7 mouse cellular contexts compared by ENCODE assay signal in genomic region chr4:55530236-55530635, GRCm38 (mm10). TPM values are rescaled to one million over a fixed set of nuclear protein-coding genes. Genes with fewer than 3 reads are reported as not detected.
DNase-seq lines count a peak whose midpoint lies in the region; ATAC-seq and TF ChIP-seq lines count a peak whose summit lies in the region.

No protein-coding gene starts in this region.

- no peaks in the 10 kb centered on the region for H3K36me3 ChIP-seq in heart, embryonic 12.5 days
- H3K36me3 ChIP-seq in kidney, embryonic 15.5 days, result no peaks in the 10 kb centered on the region
- H3K36me3 ChIP-seq in liver, adult 2 months (ENCODE audit: control insufficient read depth, insufficient read depth, low read length), result no peaks in the 10 kb centered on the region

- peak overlapping the region; percentile 80 for H3K4me2 ChIP-seq in heart, embryonic 12.5 days
- peak overlapping the region; percentile 94 for H3K4me2 ChIP-seq in kidney, embryonic 15.5 days

- no peaks in the 10 kb centered on the region for H3K79me2 ChIP-seq in liver, adult 2 months (ENCODE audit: control insufficient read depth, insufficient read depth, low read length)

- peak; percentile 17; the same call in 1 of the 2 replicates for ATAC-seq in heart, embryonic 12.5 days (ENCODE audit: insufficient number of reproducible peaks, low FRiP score)
- ATAC-seq in kidney, embryonic 15.5 days (replicated peaks; ENCODE audit: low FRiP score), result peak; percentile 52
- ATAC-seq in monocyte, adult 5-6 weeks (replicated peaks; ENCODE audit: insufficient number of reproducible peaks, low FRiP score, low TSS enrichment, poor library complexity, severe bottlenecking), result peak; percentile 55; the same call in 1 of the 2 replicates

- H3K4me3 ChIP-seq in bone marrow, adult 2 months (replicated peaks; ENCODE audit: control insufficient read depth, low read depth, low read length), result peak overlapping the region; percentile 49
- peak overlapping the region; percentile 90 for H3K4me3 ChIP-seq in embryonic fibroblast, embryonic 13.5 days (ENCODE audit: insufficient read depth, low read length)
- H3K4me3 ChIP-seq in heart, embryonic 12.5 days, result peak overlapping the region; percentile 84
- H3K4me3 ChIP-seq in kidney, embryonic 15.5 days (replicated peaks), result peak overlapping the region; percentile 66
- peak overlapping the region; percentile 53; the same call in 1 of the 2 replicates for H3K4me3 ChIP-seq in liver, adult 2 months (ENCODE audit: insufficient read depth, low read depth, low read length)

- TF ChIP-seq CTCF in bone marrow, adult 2 months (IDR thresholded peaks at IDR 0.05; ENCODE audit: control insufficient read depth, insufficient read depth, low read length), result peak; percentile 66
- TF ChIP-seq CTCF in embryonic fibroblast, embryonic 13.5 days (IDR thresholded peaks at IDR 0.05; ENCODE audit: borderline replicate concordance, insufficient read depth, low read length), result peak; percentile 69
- peak; percentile 66 for TF ChIP-seq CTCF in liver, adult 2 months (IDR thresholded peaks at IDR 0.05; ENCODE audit: low read depth, low read length)

- peak overlapping the region; percentile 80 for H3K9ac ChIP-seq in heart, embryonic 12.5 days
- H3K9ac ChIP-seq in kidney, embryonic 15.5 days, result peak overlapping the region; percentile 45
- H3K9ac ChIP-seq in liver, adult 2 months (ENCODE audit: low read depth, low read length), result peak overlapping the region; percentile 36

- 1% methylated on average over 27 of the region's 27 CpGs for WGBS in bone marrow, adult 2 months
- under 1% methylated on average over 27 of the region's 27 CpGs for WGBS in heart, embryonic 12.5 days
- under 1% methylated on average over 27 of the region's 27 CpGs for WGBS in kidney, embryonic 15.5 days
- WGBS in liver, adult 2 months, result 4% methylated on average over 27 of the region's 27 CpGs

- peak; percentile 15; the same call in 1 of the 2 replicates for TF ChIP-seq POLR2A in bone marrow, adult 2 months (IDR thresholded peaks at IDR 0.05; ENCODE audit: borderline replicate concordance, control insufficient read depth, low read depth, low read length)
- peak; percentile 44; the same call in 1 of the 2 replicates for TF ChIP-seq POLR2A in embryonic fibroblast, embryonic 13.5 days (IDR thresholded peaks at IDR 0.05; ENCODE audit: low read depth, low read length)
- TF ChIP-seq POLR2A in liver, adult 2 months (IDR thresholded peaks at IDR 0.05; ENCODE audit: extremely low read depth, insufficient read depth, low read length), result no peak

- peak; percentile 13 for DNase-seq in liver, adult 2 months (ENCODE audit: extremely low read depth, low read depth, low spot score)
- DNase-seq in spleen, postnatal 14 days (ENCODE audit: low spot score in 2 of 2), result peak; percentile 29 to 58

- no peaks in the 10 kb centered on the region for H3K9me3 ChIP-seq in heart, embryonic 12.5 days (replicated peaks)
- no peaks in the 10 kb centered on the region for H3K9me3 ChIP-seq in kidney, embryonic 15.5 days (replicated peaks)

- H3K27ac ChIP-seq in bone marrow, adult 2 months (ENCODE audit: control insufficient read depth, insufficient read depth, low read depth, low read length, poor library complexity), result peak overlapping the region; percentile 55; the same call in 1 of the 2 replicates
- no peak overlapping the region; the same call in 1 of the 2 replicates for H3K27ac ChIP-seq in embryonic fibroblast, embryonic 13.5 days (ENCODE audit: insufficient read depth, low read length)
- H3K27ac ChIP-seq in heart, embryonic 12.5 days (ENCODE audit: poor library complexity, severe bottlenecking), result no peak overlapping the region
- H3K27ac ChIP-seq in kidney, embryonic 15.5 days, result no peak overlapping the region
- no peak overlapping the region for H3K27ac ChIP-seq in liver, adult 2 months (replicated peaks; ENCODE audit: insufficient read depth, low read depth, low read length)

- no peaks in the 10 kb centered on the region for H3K27me3 ChIP-seq in heart, embryonic 12.5 days (replicated peaks)
- peaks cover 17% of the 10 kb centered on the region for H3K27me3 ChIP-seq in kidney, embryonic 15.5 days
- peaks cover 4% of the 10 kb centered on the region for H3K27me3 ChIP-seq in liver, adult 2 months (ENCODE audit: control insufficient read depth, insufficient read depth, low read length)

- no peaks in the 10 kb centered on the region for H3K4me1 ChIP-seq in bone marrow, adult 2 months (ENCODE audit: control insufficient read depth, insufficient read depth, low read length)
- peaks cover 5% of the 10 kb centered on the region for H3K4me1 ChIP-seq in embryonic fibroblast, embryonic 13.5 days (ENCODE audit: control insufficient read depth, insufficient read depth, low read length)
- peaks cover 12% of the 10 kb centered on the region for H3K4me1 ChIP-seq in heart, embryonic 12.5 days (replicated peaks)
- peaks cover 30% of the 10 kb centered on the region for H3K4me1 ChIP-seq in kidney, embryonic 15.5 days
- H3K4me1 ChIP-seq in liver, adult 2 months (ENCODE audit: control insufficient read depth, insufficient read depth, low read length), result peaks cover 4% of the 10 kb centered on the region; the same call in 1 of the 2 replicates

RNA-seq across cellular contexts. Expression of gene Klf4, which starts 2.0 kb away (rescaled TPM):
- 2.8 and 17.3 TPM in 2 replicates for polyA plus RNA-seq in bone marrow, adult 2 months (2011; ENCODE audit: insufficient read depth, insufficient read length, low replicate concordance, missing spikeins)
- 36.5 and 49.2 TPM in 2 replicates for polyA plus RNA-seq in embryonic fibroblast, embryonic 13.5 days (2011; ENCODE audit: insufficient read length, low read depth, missing spikeins)
- polyA plus RNA-seq in heart, embryonic 12.5 days (2016; fragmentation: Nextera tagmentation; extraction: Ambion mirVana), result 4.3 and 5.4 TPM in 2 replicates
- 5.4 TPM in 2 replicates for polyA plus RNA-seq in kidney, embryonic 15.5 days (2015; fragmentation: Nextera tagmentation; extraction: Ambion mirVana)
- 0.46 and 0.74 TPM in 2 replicates for total RNA-seq in liver, adult 2 months (2014; rRNA removed)
- polyA plus RNA-seq in liver, adult 2 months (2012; rRNA removed), result 0.57 and 0.68 TPM in 2 replicates
- total RNA-seq in monocyte, adult 5-6 weeks (2017), result 100 to 135 TPM (median 116 TPM) in 3 replicates
